Mouse (Mus musculus): Measurements from ENCODE around the gene Kif1c.
A peak's percentile ranks its signal among the peaks of the same experiment; 100 is the strongest.

Kif1c gene

DNA sequence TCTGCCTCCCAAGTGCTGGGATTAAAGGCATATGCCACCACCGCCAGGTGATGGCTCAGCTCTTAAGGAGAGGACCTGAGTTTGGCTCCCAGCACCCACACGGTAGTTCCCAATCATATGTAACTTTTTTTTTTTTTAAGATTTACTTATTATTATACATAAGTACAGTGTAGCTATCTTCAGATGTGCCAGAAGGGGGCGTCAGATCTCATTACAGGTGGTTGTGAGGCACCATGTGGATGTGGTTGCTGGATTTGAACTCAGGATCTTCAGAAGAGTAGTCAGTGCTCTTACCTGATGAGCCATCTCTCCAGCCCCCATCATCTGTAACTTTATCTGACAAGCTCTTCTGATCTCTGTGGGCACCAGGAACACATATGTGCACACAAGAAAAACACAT, 3.0 kb upstream of the Kif1c start:
- DNase-seq (ENCODE audit: low spot score in 2 of 2): no peak

DNA sequence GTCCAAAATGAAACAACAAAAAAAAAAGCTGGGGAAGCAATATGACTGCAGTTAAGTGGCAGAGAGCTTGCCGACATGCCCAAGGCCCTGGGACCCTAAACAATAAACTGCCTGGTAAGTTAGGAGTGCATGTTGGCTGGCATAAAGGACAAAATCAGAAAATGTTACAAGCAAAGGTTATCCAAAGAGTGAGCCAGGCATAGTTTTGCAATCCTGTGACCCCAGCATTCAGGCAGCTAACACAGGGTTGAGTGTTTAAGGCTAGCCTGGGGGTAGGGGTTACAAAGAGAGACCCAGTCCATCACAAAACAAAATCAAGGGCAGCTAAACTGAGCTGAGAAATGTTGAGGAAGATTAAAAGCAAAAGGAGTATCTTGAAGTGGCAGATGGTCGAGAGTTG, 1.3 kb upstream of the Kif1c start:
- DNase-seq (ENCODE audit: low spot score in 2 of 2): no peak

DNA sequence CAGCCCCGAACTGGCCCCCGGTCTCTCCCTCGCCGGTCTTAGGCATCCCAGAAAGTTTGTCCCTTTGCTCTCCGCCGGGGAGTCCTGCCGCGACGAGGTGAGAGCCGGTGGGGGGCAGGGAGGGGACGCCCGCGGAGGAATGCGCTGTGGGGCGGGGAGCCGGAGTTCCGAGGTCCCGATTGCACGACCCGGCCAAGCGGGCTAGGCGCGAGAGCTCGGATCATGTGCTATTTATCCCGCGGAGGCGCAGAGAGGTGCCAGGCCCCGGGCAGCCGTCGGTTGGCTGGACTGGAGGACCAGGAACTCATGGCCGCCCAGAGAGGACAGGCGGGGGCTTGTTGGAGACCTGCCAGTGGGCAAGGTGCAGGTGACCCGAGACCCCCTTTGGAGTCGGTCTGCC, 265 bp downstream of the Kif1c start:
- DNase-seq (ENCODE audit: low spot score in 2 of 2): peak; percentile 47 to 84

DNA sequence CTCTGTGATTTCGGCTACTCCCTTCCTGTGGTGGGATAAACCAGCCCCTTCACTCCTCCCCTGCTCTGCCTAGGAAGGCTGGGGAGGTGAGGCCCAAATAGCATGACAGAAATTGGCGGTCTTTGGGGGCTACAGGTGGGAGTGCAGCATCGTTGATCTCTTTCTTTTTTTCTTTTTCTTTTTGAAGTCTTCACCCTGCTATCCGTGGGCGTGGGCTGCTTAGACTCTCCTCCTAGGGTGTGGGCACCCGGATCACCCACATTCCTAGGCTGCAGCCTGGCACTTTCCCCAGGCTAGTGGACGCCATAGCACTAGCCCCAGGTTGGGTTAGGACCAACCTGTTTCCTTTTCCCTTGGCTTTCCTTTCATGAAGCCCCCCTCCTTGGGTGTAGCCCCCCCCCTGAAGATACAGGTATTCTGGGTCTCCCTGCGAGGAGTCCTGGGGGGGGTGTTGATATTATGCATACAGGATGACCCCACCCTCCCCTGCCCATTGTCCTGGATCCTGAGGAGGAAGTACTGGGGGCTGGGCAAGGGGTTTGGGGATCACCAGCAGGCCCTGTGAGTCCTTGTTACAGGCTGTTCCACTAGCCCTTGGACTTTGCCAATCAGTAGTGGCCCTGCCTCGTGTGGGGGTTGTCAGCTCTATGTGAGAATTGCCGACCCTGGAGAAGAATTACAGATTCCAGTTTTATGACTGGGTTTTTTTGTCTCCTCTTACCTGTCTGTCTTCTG, 1.0 kb downstream of the Kif1c start:
- DNase-seq (ENCODE audit: low spot score in 2 of 2): no peak

DNA sequence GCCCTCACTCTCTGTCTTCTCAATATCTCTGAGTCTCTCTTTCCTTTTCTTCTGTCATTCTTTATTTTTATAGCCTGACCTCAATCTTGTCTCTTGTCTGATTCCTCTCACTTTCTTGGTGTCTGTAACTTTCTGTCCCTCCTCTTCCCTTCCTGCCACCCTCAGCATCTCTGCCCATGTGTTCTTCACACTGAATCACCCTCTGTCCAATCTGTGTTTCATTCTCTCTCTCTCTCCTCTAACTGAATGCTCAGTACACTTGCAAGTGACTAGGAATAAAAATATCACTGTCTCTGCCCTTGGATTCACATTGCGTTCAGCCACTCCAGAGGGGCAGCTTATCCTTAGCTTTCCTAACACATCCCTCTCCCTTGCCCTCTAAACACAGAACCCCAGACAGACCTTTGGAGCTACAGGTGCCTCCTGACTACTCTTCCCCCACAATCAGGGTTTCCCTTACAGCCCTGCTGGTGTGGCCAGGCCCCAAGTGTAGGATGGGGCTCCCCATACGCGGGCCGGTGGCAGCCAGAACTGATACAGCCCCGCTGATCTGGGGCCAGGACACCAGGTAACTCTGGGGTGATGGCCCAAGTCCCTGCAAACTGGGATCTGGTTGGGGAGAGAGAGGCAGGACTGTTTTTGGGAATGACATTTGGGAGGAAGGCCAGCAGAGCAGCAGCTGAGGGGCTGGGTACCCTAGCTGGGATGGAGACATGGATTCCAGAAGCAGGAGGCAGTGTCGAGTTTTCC, 1.8 kb downstream of the Kif1c start:
- DNase-seq (ENCODE audit: low spot score in 2 of 2): no peak

DNA sequence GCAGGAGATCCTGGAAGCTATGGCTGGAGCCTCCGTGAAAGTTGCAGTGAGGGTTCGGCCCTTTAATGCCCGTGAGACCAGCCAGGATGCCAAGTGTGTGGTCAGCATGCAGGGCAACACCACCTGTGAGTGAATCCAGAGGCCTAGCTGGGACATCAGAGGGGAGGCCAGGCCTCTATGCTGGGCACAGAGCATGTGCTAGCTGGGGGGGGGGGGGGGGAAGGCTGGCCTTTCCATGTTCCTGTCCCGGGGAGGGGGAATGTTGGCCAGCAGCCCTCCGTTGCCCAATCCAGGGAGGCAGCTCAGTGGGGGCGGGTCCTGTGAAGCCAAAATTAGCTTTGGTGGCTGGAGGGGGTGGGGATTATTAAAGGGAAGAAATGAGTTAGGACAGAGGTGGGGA, 2.4 kb downstream of the Kif1c start:
- DNase-seq (ENCODE audit: low spot score in 2 of 2): no peak

DNA sequence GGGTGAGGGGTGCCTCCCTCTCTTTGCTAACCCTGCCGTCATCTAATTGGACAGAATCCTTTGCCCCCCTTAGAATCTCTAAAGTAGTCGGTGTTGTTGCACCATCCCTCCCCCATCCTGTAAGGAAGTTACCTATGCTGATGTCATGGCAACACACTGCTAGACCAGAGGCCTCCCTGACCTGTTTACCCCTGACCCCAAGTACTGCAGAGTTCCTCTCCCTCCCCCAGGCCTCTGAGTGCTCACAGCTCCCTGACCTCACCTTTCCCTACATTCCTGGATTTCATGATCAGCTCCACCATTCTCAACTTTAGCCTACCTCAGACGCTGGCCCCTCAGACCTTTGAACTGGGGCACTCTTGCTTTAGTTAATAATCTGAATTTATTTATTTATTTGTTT, 5.8 kb downstream of the Kif1c start:
- DNase-seq (ENCODE audit: low spot score in 2 of 2): no peak

DNA sequence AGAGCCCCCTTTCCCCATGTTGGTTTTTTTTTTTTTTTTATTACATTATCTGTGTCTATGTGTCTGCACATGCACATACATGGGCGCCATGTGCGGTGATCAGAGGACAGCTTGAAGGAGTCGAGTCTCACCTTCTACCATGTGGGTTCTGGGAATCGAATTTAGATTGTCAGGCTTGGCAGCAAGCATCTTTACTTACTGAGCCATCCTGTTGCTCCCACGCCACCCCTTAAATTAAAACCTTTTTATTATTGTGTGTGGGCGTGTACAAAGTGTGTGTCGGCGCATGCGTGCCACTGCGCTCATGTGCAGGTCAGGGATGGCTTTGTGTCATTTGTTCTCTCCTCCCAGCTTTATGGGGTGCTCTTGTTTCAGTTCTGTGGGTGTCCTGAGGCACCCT, 10.7 kb downstream of the Kif1c start:
- no peak for DNase-seq (ENCODE audit: low spot score in 2 of 2)

DNA sequence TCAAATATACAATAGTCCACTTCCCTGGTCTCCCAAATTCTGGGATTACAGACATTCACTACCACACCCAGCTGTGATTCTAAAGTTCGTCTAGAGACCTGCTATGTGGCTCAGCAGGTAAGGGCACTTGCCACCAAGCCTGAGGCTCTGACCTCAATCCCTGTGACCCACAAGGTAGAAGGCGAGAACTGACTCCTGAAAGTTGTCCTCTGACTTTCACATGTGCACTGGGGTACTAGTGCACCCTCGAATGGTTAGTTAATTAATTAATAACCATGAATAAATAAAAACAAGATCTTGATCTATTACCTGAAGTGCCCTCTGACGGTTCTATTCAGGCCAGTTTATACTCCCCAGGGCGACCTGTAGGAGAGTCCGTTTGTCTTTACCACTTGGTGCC, 12.9 kb downstream of the Kif1c start:
- DNase-seq (ENCODE audit: low spot score in 2 of 2): no peak

DNA sequence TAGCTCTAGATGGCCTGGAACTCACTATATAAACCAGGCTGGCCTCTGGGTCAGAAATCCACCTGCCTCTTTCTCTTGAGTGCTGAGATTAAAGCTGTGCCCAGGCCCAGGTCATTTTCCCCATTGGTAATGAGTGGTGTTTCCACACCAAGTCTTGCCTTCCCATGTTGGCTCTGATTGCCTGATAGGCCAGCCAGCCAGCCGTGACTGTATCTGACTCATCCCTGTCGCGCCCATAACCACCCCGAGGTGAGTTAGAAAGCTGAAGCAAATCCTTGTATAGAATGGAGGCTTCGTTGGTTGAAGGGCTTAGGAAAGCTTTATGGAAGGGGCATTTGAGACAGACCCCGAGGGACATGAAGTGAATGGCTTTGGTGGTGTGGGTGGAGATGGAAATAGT, 15.5 kb downstream of the Kif1c start:
- DNase-seq (ENCODE audit: low spot score in 2 of 2): no peak

DNA sequence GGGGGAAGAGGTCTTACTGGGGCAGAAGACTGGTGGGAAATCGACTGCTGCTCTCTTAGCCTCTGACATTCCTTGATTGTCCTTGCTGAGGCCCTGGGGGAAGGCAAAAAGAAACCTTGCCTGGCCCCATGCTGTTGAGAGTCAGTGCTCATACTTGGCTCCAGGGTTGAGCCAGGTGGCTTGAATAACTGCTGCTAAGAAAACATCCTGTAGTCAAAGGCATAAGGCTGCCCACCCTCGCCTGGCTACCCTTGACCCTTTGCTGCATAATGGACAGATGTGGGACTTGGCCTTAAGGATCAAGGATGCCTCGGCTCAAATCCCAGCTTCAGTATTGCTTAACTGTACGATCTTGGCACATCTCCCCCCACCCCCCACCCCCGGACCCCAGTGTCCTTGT, 18.1 kb downstream of the Kif1c start:
- DNase-seq (ENCODE audit: low spot score in 2 of 2): no peak

DNA sequence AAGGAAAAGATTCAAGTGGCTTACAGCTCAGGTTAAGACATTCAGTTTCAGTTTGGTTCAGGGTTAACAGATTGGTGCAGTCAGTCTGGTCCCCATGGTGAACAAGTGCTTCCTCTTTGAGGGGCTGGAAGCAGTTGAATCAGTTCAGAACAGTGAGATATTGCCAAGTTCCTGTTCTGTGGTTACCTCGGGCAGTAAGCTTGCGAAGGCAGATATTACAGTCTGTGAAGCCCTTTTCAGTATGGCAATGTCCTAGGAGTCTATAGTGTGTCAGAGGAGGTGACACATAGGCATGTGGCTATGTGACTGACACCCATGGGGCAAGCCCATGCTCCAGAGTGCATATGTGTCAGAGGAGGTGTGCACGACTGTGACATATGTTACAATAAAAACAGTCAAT, 20.2 kb downstream of the Kif1c start:
- DNase-seq (ENCODE audit: low spot score in 2 of 2): peak in 1 of 2 experiments; percentile 27

DNA sequence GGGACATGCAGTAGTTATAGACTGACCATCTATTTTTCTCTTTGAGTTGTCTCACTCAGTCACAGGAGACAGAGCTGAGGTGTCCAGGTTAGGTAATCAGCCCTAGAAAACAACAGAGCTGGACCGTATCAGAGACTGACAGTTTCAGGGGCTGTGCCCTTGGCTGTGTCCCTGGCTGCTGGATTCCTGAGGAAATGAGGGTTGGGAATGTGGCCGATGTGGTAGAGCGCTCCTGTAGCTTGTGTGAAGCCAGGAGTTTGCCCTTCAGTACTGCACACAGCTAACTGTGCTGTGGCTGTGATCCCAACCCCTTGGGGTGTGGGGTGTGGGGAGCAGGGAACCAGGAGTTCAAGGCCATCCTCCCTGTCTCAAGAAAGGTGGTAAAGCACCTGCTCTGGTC, 20.7 kb downstream of the Kif1c start:
- no peak for DNase-seq (ENCODE audit: low spot score in 2 of 2)

DNA sequence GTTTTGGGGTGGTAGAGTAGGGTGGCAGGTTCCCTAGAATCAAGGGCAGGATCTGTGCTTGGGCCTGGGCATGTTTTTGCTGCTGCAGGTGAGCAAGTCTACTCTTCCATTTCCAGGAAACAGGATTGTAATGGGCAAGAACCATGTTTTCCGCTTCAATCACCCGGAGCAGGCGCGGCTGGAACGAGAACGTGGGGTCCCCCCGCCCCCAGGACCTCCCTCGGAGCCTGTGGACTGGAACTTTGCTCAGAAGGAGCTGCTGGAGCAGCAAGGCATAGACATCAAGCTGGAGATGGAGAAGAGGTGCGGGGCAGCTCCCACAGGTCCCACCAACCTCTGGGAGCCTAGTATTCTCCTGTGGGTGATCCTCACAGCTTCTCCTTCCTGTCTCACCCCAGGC, 24.4 kb downstream of the Kif1c start:
- DNase-seq (ENCODE audit: low spot score in 2 of 2): no peak

DNA sequence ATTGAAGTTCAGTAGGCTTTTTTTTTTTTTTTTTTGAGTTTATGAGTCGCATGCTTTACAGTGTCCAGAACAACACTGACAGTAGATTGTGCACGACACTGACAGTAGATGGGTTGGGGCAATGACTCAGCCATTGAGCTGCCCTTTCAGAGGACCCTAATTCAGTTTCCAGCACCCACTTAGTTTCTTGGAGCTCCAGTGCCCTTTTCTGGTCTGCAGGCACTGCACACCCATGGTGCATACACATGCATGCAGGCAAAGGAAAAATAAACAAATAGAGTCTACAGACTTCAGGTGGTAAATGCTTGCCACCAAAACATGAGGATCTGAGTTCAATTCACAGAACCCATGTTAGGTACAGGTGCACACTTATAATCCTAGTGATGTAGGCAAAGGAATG, 26.2 kb downstream of the Kif1c start:
- no peak for DNase-seq (ENCODE audit: low spot score in 2 of 2)

DNA sequence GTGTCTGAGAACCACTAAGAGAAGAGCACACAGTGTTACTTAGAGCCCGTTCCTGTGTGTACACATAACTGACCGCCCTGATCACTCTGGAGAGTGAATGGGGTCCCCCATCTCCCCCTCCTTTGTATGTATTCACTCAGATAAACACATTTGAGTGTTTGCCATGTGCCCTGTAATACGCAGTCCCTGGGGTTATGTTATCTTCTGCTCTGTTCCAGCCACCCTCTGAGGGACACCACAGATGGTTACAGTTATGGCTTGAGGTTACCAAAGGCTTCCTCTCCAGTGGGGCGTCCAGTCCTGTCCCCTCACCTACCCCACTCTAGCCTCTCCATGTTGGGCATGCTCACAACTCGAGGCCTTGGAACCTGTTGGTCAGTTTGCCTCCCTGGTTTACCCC, 27.0 kb downstream of the Kif1c start:
- DNase-seq (ENCODE audit: low spot score in 2 of 2): no peak

DNA sequence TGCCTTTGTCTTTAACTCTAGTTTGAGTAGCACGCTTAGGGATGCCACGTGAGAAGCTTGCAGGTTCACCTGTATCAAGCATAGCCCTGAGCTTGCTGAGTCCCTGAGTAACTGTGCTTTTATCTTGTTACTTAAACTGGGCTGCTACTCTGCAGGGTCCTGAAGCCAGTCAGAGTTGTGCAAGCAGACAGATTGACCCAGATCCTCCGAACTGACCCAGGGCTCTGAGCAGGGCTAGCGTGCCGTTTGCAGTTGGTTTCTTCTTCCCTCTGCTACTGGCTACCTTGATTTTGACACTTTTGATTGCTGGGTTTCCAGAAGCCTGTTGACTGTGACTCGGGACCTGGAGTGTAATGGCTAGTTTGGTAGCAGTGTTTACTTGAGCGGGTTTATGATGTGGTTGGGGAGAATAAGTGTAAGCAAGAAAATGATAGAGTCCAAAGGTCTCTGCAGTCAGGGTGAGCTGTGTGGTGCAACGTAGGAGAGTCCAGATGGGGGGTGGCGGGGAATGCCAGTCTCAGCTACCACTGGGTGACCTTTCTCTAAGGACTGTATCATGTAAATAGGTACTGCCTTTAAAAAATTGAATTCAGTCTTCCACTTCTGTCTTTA, 30.2 kb downstream of the Kif1c start:
- DNase-seq (ENCODE audit: low spot score in 2 of 2): no peak

DNA sequence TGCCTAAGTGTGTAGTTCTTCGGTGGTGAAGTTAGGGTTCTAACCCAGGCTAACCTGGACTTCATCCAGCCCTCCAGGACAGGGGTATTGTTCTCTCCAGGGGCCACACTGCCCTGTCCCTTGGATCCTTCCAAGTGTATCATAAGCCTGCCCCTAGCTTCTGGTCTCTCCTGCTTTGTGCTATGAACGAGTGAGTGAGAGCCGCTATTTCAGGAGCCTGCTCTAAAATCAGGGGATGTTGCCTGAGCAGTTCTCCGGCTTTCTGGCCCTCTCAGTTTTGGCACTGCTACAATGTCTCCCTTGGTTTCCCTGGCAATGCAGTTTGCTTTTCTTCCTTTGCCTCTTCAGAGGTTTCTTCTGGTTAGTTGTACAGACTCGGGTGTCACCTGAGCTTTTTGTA, 30.8 kb downstream of the Kif1c start:
- DNase-seq (ENCODE audit: low spot score in 2 of 2): no peak

DNA sequence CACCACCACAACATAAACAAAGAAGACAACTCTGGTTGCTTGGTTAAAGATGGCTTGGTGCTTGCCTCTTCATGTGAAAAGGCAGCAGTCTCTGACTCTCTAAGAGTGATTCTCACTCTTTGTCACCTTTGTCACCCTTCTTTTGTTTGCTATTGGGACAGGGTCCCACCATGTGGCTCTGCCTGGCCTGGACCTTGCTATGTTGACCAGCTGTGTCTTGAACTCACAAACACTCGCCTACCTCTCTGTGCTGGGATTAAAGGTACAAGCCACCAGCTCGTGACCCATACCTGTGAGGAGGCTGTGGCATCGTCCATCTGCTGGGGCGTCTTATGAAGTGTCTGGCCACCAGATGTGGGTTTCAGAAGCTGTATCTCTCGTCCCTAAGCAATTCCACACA, 32.9 kb downstream of the Kif1c start:
- DNase-seq (ENCODE audit: low spot score in 2 of 2): no peak

DNA sequence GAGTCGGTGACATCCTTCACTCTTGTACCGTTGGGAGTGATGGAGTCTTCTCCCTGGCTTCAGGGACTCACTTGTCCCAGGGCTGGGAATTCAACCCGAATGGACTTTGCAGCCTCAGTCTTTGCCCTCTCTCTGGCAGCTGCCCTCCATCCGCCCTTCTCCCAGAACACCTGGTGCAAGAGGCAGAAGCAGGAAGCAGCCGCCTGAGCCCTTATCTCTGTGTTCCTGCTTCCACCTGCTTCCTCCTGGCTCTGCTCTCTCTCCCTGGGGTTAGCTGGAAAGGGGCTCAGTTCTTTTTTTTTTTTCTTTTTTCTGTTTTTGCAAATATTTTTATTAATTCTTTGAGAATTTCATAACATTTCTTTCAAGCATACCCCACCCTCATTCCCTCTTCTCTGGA, 37.4 kb downstream of the Kif1c start:
- no peak for DNase-seq (ENCODE audit: low spot score in 2 of 2)

DNA sequence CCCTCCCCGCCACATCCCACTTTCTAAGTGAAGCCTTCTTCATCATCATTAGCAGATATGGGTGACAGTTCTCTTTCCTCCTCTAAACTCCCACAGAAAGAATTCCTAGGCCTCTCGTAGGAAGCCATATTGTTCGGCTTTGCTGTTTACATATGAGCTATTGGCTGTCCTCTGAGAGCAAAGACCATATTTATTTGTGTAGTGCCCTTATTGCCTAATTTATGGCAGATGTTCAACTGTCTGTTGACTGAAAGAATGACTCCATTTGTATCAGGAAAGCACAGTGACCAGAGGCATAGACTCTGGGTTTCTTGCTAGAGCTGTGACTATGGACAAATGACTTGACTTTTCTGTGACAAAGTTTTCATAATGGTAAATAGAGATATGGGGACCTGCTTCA, 41.3 kb downstream of the Kif1c start:
- DNase-seq (ENCODE audit: low spot score in 2 of 2): no peak

DNA sequence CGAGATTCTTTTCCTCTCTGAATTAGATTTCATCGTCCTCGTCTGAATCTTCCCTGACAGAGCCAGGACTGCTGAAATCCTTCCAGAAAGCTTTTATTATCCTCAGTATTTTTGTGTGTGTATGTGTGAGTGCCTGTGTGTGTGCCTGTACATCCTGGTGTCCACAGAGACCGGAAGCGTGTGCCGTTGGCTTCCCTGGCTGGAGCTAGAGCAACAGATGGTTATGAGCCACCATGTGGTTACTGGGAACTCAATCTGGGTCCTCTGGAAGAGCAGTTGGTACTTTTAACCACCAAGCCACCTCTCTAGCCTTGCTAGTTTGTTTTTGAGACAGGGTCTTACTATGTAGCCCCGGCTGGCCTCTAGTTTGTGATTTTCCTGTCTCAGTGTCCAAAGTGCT, 41.8 kb downstream of the Kif1c start:
- no peak for DNase-seq (ENCODE audit: low spot score in 2 of 2)
